Mouse (Mus musculus): Measurements from ENCODE around the gene Kctd13. TPM values are rescaled to one million over a fixed set of nuclear protein-coding genes. Genes with fewer than 3 reads are reported as not detected.
"Not testable (repeated sequence)": the region's sequence is repeated elsewhere in the genome, so short reads cannot be mapped to it uniquely, and the experiment has no call there.

Gene Kctd13
- 100 to 1,000 TPM; 150 to 160 TPM for total RNA-seq (2021)

DNA sequence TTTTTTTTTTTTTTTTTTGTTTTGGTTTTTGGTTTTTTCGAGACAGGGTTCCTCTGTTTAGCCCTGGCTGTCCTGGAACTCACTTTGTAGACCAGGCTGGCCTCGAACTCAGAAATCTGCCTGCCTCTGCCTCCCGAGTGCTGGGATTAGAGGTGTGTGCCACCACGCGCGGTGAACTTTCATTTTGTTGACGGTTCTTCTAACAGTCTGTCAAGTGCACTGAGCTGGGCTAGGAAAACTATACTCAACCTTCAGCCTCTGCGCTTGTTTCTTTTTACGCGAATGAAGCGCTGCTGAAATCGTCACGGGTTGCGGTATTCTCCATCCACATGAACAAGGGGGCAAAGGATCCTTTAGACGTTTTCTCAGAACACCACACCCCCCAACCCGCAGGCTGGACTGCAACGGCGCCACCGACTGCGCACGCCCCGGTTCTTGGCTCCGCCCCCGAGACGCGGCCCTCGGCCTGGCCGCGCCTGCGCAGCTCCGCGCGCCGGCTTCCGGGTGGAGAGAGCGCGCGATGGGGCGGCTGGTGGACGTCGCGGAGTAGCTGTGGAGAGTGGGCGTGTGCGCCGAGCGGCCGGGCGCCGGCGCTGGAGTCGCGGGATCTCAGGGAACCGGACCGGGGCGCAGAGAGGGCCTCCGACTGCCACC, at the start of gene Kctd13:
Gene Kctd13 (plus strand): TSS at position 496 of the 654 bp plus-strand sequence.
- peak; percentile 83 to 84 for DNase-seq (ENCODE audit: extremely low spot score in 1 of 2, low spot score in 1 of 2)

DNA sequence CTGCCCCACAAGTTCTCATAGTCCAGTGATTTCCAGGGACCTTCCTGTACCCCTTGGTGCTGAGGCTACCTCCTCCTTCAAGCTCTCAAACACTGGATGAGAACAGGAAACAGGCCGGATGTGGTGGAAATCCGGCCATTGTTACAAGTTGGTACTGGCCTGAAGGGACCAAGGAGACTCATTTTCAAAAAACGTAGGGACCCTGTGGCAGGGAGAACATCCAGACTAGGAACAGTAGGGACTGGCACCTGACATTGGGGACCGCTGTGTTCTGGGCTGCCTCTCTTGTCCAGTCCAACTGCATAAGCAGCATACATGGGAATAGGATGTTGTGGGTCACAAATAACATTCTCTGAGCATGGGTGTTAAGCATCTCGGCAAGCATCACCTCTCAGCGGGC, 47.6 kb upstream of the Kctd13 start:
- DNase-seq (ENCODE audit: extremely low spot score in 1 of 2, low spot score in 1 of 2) = no peak

DNA sequence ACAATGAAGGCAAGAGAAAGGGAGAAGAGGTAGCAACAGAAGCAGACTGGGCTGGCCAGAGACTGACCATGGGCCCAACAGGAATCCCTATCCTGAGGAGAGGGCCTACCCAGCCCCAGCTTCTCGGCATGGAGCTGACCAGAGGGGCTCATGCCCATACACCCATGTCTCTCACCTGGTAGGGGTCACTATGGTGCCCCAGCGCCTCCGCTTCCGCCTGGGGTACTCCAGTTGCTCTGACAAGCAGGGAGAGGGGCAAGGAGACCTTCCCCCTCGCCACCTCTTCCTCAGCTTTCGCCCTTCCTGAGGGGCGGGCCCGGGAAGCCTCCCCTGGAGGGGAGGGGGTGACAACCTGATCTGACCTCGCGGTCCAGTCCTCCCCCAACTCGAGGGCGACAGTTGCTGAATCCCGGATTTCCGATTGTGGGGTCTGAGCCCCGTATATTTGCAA, 44.9 kb upstream of the Kctd13 start:
- no peak for DNase-seq (ENCODE audit: extremely low spot score in 1 of 2, low spot score in 1 of 2)

DNA sequence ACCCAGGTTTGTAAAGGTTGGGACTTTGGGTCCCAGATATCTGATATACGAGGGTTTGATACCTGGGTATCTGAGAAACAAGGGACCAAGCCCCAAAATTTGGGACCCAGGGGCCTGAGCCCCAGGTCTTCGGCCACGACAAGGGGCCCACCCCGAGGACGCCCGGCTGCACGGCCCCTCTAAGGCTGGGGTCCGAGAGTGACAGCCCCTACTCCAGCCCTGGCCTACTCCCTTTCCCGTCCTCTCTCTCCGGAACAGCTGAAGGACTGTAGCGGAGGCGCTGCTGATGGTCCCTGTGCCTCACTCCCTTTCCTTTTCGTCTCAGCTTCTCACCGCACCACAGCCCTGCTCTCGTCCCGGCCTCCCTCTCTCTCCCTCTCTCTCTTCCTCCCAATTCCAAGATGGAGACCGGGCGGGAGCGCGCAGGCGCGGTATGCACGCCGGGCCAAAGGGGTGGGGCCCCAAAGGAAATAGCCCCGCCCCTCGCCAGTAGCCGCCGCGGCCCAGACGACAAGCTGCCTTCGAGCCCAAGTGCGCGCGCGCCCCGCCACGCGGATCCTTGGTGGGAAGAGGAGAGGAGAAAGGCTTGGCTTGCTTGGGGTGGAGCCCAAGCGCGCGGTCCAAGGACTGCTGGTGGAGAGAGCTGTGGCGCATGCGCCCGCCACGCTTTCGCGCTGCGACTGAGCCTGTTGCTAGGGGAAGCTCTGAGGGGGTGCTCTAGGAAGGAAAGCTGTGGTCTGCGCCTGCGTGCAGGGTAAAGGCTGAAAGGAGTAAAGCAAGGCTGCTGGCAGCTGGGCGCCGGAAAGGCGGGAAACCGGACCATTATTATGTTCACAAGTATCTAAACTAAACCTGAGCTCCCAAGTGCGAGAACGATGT, 44.2 kb upstream of the Kctd13 start, which contains the start of gene Taok2:
Gene Taok2 (minus strand): TSS at position 418 of the 879 bp plus-strand sequence.
- DNase-seq (ENCODE audit: extremely low spot score in 1 of 2, low spot score in 1 of 2) = peak; percentile 94 to 98

DNA sequence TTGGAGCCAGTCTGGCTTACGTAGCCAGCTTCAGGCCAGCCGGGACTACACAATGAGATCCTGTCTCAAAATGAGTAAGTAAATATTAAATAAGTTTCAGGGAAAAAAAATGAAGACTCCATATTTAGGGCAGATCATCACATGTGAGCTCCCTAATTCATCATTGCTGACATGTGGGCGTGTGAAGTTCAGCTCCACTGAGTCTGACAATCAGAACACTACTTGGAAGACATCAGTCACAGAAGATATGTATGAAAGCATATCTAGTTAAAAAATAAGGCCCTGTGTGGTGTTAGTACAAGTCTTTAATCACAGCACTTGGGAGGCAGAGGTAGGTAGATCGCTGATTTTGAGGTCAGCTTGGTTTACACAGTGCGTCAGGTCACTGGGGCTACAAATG, 41.4 kb upstream of the Kctd13 start:
- no peak for DNase-seq (ENCODE audit: extremely low spot score in 1 of 2, low spot score in 1 of 2)

DNA sequence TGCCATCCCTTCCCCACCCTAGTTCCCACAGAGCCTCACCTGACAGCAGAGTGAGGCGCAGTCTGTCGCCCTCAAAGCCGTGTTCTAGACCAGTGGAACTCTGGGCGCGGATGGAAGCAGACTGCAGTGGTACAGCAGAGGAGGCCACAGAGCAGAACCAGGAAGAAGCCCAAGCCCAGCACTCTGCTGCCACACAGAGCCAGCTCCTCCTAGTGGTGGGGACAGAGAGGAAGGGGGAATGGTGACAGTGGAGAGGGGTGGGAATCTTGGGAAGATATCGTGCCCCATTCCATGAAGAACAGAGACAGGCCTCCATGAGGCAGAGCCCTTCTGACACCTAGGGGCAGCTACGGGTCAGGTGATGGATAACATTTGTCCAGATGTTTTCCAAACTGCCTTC, 39.8 kb upstream of the Kctd13 start:
- DNase-seq (ENCODE audit: extremely low spot score in 1 of 2, low spot score in 1 of 2) = no peak

DNA sequence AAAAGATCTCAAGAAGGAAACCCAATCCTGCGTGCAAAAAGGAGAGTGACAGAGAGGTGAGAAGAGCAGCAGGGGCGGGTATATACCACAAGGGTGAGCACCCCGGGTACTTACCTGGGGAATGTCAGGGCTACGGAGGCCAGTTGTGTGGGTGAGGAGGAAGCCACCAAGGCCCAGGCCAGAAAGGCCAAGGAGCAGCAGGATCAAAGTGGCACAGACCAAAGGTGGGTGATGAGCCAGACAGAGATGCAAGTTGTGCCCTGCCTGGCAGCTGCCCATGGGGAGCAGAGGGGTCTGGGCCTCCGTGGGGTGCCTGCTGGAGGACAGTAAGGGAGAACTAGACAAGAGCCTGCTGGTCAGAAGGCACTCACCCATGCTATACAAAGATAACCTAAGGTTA, 31.8 kb upstream of the Kctd13 start:
- DNase-seq (ENCODE audit: extremely low spot score in 1 of 2, low spot score in 1 of 2) = no peak

DNA sequence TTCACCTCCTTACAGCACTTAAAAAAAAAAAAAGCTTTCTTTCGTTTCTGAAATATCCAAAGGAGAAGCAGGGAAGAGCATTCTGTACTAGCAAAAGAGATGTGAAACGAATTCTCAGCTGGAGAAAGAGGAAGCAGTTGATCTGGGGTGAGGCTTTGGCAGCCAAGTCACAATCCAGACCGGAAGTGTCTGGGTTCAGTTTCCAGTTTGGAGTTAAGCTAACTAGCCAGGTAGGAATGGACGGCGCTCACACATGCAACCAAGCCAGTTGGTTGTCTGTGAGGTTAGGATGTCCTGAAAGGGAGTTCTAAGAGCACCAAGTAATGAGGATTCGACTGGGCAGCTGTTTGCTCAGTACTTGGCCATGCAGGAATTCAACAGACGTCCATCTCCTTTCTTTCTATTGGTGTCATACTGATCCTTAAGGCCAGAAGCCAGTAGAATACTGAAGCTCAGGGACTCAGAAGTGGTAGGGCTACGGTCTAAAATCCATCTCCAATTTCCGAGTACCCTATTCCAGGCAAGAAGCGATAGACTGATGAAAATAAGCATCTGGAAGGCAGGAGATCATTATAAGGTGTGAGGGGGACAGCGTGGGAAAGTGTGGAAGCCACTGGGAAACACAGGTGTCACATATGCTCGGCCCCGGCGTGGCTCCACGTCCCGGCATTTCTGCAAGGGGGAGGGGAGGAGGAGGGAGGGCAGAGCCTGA, 31.1 kb upstream of the Kctd13 start:
- no peak for DNase-seq (ENCODE audit: extremely low spot score in 1 of 2, low spot score in 1 of 2)

DNA sequence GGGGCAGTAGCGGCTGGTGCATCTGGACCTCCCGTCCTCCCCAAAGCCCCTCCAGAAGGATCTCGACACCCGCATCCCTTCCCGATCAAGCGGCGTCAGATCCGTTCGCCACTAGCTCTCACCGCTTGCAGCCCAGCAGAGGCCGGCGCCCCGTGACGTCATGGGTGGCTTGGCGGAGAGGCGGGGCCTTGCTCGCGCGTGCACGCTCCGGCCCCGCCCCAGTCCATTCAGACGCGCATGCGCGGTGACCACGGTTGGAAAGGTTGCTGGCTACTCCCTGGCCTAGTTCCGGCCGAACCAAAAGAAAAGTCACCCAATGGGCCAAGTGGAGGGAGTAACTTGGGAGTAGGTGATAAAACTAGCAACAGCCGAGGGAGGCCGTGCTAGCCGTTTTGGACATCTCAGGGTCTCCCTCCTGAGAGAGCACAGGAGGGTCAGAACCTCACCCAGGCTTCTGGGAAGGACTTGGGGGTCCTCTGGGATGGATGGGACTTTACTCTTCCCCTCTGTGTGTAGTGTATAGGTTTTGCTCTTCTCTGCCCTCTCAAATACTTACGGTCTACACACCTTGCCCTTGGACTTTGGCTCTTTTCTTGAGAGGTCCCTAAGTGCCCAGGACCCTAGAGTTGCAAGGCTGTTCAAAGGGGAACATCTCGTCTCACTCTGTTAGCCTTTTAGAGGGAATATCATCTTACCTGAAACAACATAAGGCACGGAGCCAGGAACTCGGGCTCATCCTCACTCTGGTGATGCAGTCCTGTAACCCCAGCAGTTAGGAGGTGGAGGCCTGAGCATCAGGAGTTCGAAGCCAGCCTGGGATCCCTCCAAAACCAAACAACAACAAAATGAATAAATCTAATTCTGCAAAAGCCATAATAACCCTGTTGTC, 30.3 kb upstream of the Kctd13 start:
- DNase-seq (ENCODE audit: extremely low spot score in 1 of 2, low spot score in 1 of 2) = peak; percentile 95 to 97

DNA sequence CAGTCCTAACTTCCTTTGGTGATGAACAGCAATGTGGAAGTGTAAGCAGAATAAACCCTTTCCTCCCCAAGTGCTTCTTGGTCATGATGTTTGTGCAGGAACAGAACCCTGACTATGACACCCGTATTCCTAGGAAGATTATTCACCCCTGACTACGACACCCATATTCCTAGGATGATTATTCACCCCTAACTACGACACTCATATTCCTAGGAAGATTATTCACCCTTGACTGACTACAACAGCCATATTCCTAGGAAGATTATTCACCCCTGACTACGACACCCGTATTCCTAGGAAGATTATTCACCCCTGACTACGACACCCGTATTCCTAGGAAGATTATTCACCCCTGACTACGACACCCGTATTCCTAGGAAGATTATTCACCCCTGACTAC, 28.9 kb upstream of the Kctd13 start:
- not testable (repeated sequence) for DNase-seq (ENCODE audit: extremely low spot score in 1 of 2, low spot score in 1 of 2)

DNA sequence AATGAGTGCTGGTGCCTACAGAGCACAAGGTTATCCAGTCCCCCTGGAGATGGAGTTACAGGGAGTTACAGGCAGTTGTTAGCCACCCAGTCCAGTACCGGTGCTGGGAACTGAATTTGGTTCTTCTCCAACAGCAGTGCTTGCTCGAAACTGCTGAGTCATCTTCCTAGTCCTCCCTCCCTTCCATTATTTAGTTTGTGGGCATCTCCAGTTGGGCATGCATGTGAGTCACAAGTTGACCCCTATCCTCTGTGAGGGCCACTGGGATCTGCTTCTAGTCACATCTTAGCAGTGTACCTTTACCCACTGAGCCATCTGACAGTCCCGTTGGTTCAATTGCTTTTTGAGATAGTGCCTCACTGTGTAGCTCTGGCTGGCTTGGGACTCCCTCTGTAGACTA, 23.1 kb upstream of the Kctd13 start:
- no peak for DNase-seq (ENCODE audit: extremely low spot score in 1 of 2, low spot score in 1 of 2)

DNA sequence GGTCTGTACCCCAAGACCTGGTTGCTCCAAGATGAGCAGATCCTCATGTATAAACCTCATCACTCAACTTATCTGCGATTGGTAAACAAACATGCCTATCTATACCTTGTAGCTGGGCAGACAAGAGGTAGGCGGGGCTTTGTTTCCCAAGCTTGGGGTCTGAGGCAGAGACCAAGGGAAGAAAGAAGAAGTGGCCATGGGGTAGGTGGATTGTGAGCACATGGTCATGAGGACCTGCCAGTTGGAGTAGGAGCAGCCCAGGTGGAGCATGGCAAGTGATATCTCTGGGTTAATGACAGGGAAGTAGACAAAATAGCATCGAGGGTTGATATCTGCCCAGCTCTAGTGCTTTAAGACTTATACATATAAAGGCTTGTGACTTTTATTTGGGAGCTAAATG, 13.8 kb upstream of the Kctd13 start:
- DNase-seq (ENCODE audit: extremely low spot score in 1 of 2, low spot score in 1 of 2) = no peak

DNA sequence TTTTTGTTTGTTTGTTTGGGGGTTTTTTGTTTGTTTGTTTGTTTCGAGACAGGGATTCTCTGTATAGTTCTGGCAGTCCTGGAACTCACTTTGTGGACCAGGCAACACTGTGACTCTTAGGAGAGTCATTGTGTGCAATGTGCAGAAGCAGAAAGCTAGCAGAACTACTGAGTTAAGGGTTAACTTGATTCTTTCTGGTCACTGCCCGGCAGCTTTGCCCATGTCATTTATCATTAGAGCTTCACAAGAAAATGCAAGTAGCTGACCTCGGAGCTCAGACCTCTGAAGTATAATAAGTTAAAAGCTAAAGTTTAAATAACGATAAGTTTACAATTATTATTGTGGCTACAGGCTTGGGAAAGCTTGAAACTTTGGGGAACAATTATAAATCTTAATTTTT, 10.3 kb upstream of the Kctd13 start:
- not testable (repeated sequence) for DNase-seq (ENCODE audit: extremely low spot score in 1 of 2, low spot score in 1 of 2)

DNA sequence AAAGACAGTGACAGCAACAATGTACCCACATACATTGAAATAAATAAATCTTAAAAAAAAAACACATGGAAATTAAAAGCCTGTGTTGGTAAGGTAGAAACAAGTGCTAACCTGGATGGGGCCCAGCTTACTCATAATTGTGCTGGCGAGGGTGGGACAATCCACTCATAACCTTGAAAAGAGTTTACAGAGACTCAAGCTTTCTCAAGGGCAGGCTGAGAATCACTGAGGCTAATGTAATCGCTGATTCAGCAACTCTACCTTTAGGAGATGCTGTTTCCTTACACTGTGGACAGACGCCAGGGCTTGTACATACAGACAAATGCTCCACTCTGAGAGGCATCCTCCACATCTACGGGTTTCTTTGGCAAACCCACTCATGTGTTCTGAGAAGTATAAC, 8.7 kb upstream of the Kctd13 start:
- DNase-seq (ENCODE audit: extremely low spot score in 1 of 2, low spot score in 1 of 2) = no peak

DNA sequence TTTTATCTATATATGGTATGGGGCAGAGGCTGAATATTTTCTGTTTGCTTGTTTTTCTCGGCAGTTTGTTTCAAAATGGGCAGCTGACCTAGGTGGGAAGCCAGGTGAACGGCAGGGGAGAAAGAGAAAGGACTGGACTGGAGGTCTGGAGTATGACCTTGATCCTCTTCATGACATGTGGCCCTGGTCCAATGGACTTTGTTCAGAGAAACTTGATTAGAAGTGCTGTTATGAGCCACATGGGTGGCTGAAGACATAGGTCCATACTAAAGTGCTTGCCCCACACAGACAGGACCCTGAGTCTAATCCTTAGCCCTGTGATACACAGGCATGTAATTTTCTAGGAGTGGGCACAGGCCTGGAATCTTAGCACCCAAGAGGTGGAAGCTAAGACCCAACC, 7.1 kb upstream of the Kctd13 start:
- DNase-seq (ENCODE audit: extremely low spot score in 1 of 2, low spot score in 1 of 2) = no peak

DNA sequence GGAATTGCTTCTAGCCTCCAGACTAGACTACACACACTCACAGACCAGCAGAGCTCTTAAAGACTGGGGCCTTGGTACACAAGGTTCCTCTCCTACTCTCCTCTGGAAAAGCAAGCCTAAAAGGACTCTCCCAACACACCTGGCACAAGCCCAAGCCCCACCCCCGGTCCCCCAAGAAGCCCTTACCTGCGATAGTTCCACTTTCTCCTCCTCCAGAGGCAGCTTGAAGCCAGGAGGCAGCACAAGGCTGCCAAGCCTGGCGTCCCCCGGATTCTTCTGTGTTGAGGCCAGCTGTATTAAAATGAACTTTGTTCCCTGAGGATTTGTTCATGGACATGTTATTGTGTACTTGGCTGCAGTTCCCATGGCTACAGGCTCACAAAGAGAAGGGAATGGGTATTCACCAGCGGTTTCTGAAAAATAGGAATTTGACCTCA, 6.0 kb upstream of the Kctd13 start, which contains the start of gene Tmem219:
Gene Tmem219 (minus strand): TSS at position 294 of the 437 bp plus-strand sequence.
- no peak for DNase-seq (ENCODE audit: extremely low spot score in 1 of 2, low spot score in 1 of 2)

DNA sequence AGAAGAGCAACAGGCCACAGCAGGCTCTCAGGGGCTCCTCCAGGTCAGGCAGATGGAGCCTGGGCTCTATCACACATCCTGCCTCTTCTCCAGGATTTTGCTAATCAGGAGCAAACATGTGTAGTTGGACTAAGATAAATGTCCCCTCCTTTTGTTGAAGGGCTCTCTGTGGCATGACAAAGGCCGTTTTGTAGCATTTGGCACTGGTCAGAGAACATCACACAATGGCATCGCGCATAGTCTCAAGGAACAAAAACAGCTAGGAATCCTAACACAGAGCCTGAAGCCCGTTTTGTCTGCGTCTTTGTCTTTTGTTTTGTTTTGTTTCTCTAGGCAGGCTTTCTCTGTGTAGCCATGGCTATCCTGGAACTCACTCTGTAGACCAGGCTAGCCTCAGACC, 4.7 kb upstream of the Kctd13 start:
- no peak for DNase-seq (ENCODE audit: extremely low spot score in 1 of 2, low spot score in 1 of 2)

DNA sequence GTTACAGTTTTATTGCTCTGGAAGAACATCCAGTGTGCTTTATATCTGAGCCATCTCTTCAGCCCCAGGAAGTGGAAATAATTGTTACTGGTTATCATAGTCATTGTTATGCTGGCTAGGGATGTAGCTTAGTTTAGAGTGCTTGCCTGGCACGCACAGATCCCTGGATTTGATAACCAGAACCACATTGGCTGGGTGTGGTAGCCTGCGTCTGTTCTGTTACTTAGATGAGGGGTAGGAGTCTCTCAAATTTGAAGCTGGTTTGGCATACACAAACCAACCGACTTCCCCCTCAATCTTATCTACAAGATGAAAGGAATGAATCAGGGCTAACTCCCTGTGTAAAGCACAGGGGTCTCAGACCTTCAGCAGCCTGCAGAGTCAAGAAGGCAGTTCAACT, 2.4 kb upstream of the Kctd13 start:
- DNase-seq (ENCODE audit: extremely low spot score in 1 of 2, low spot score in 1 of 2) = no peak

DNA sequence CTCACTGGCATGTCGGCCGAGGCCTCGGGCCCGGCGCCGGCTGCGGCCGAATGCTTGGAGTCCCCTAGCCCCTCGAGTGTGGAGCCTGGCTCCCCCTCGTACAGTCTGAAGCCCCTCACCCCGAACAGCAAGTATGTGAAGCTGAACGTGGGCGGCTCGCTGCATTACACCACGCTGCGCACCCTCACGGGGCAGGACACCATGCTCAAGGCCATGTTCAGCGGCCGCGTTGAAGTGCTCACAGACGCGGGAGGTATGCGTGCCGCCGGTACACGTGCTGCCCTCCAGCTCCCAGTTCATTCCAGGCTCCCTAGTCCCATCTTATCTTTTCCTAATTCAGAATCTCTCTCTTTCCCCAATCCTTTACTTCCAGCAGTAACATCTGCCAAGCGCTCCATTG, 367 bp downstream of the Kctd13 start:
- DNase-seq (ENCODE audit: extremely low spot score in 1 of 2, low spot score in 1 of 2) = no peak

DNA sequence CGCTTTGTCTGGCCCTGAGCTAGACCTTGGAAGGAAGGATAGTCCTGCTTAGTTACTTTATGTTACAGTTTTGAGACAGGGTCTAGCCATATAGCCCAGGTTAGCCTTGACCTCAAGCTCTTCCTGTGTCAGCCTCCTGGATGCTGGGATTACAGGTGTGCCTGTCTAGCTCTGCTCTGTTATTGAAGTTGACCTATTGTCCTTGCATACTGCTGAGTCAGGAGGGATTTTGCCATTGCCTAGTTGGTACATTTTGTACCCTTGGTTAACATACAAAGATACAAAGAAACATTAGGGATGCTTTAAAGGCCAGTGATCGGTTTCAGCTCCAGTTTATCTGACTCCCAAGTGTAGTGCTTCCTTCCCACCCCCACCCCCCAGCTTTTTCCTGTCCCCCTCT, 4.0 kb downstream of the Kctd13 start:
- DNase-seq (ENCODE audit: extremely low spot score in 1 of 2, low spot score in 1 of 2) = no peak
